Mouse (Mus musculus) retina, adult 2 months (tissue): ENCODE data around the gene Pak4.

Source experiments
- DNase-seq: peaks from one replicate; pipeline ENCODE4 v3.0.0-alpha.2; 2012; ENCODE audit warnings: low read depth, low spot score

Gene Pak4

GRCm38 (mm10) chr7:28591862-28592261 lies 6.1 kb downstream of the Pak4 start:
- no peak for DNase-seq

DNA sequence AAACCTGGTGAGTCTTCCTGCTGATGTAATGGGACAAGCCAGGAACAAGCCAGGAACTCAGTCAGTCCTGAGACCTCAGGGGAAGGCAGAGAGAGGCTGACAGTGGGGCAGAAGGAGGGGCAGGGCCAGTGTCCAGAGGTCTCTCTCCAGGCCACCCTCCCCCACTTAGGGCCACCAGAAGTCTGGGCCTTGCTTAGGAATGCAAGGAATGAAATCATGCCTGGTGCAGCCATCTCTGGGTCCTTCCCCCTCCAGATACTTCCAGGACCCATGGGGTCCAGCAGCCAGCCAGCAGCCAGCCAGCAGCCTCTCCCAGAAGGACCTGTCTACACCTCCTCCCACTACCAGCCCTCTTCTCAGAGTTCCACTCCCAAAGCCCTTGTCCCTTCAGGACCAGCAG lies 10.3 kb downstream of the Pak4 start:
- no peak for DNase-seq

DNA sequence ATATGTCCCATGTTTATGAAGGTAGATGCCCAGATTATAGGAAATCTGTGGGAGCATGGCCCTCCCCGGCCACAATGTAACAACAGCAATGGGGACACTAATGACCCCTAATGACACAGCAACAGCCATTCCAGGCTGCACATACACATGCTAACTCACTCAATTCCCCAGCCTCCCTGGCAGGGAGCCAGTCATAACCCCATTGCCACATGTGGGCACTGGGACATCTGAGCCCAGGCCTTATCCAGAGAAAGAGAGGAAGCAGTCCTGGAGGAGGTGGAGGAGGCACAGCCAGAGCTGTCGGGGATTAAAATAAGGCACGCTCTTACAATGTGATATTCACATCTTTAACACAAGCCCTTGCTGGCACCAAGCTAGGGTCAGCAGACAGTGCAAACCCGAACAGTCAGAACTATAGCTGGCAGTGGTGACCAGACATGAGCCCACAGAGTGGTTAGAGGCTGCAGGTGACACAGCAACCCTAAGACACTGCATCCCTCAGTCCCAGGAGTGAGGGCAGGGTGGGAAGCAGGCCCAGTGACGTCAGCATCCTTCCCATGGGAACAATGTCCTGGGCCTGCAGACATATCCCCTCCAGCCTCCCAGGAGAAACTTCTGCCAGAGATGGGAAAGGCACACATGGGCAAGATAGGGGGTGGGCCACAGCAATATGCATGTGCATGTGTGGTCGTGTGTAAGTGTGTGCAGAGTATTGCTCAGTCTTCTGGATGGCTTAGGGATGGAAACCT lies 11.1 kb downstream of the Pak4 start:
- no peak for DNase-seq

DNA sequence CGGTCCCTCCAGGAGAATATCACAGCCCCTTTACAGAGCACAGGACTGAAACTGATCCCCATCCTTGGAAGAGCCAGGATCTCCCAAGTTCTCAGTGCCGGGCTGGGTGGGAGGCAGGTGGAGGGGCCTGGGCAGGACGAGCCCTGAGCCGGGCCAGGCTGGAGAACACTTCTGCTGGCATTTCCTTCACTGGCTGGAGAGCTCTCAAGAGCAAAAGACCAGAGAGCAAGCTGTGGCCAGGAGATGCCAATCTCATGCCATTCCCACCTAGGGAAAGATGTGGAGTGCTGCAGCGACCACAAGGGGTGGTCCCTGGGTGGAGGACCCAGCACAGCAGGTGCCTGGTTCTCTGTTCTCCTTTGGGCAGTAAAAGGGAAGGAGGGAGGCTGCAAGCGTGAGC lies 13.0 kb downstream of the Pak4 start:
- DNase-seq: no peak

DNA sequence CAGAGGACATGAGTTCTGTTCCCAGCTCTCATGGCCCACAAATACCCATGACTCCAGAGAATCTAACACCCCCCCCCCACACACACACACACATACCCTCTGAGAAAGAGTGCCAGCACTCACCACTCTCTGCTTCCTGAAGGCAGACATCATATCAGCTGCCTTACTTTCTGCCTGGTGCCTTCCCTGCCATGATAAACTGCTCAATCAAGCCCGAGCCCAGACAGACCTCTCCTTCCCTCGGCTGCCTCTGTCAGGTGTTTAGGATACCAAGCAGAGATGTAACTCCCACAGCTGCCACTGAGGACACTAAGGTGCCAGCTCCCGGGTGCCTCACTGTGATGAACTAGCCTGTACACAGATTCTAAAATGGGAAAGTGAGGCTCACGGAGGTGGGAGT lies 13.5 kb downstream of the Pak4 start:
- DNase-seq: no peak

DNA sequence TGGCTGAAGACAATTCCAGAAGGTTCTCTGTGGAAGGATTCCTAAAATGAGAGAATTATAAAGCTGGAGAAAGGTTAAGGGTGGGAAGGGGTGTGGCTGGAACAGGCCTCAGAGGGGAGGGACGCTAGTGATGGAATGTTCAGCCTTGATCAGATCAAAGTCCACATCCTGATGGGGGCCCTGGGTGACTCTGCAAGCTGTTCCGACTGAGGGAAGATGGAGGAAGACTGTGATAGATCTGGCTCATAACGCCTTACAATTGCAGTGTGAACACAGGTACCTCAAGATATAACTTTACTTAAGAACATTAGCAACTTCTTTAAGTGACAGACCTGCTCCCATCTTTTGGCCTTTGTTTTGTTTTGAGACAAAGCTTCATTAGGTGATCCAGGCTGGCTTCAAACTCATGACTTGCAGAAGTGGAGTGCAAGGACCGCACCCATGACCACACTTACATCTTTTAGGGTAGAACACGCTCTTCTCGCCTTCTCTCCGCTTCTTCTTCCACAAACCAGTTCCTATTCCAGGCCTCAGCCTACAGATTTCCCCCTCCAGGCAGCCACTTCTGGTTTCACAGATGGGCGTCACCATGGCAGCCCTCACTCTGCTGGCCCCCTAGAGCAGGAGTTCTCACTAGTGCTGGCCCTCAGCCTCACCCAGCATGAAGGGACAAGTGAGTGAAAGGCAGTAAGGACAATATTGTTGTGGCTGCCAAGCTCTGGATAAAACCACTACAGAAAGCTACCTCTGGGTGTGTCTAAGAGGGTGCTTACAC lies 14.2 kb downstream of the Pak4 start:
- no peak for DNase-seq

DNA sequence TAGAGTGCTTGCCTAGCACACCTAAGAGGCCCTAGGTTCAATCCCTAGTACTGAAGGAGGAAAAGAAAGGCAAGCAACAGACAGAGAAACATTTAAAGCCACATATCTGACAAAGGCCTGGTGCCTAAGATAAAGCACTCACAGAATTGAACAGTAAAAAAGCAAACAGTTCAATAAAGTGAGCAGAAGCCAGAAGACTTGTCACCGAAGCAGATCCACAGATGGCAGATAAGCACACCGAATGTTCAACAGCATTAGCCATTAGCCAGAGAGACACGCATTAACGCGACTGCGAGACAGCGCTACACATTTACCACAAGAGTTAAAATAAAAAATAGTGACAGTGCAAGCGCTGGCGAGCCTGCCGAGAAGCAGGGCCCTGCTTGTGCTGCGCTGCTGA lies 15.1 kb downstream of the Pak4 start:
- DNase-seq: no peak

DNA sequence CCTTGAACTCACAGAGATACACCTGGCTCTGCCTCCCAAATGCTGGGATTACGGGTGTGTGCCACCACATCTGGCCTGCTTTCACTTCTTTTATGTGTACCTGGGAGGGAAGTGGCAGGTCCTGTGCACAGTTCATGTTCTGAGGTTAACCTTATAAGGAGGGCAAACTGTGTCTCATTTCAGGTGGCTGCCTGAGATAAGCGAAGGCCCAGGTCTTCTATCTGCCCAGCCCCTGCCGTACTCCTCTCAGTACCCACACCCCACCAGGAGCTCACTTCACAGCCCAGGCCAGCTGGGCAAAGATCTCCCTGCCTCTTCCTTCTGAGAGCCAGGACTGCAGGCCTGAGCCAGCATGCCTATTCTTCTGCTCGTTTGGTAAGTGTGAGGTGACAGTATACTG lies 16.3 kb downstream of the Pak4 start:
- DNase-seq: no peak

- no peak for DNase-seq
Measured at GRCm38 (mm10) chr7:28579826-28580225, 18.2 kb downstream of the Pak4 start.

DNA sequence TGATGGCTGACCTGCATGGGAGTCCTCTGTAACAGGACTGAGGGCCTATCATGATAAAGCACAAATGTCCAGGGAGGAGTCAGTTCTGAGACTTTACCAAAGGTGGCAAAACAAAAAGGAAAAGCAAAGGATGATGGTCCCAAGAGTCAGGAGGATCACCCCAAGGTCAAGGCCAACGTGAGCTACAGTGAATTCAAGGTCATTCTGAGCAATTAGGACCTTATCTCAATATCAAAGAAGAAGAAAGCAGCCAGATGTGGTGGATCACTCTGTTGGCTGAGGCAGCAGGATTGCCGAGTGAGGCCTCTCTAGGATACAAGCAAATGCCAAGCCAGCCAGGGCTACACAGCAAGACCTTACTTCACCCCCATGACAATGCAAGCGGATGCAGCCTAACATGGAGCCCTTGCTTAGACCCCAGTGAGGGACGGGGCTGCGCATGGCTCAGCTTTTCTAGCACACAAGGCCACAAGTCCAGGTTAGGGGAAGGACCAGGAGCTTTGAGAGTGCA lies 19.4 kb downstream of the Pak4 start:
- DNase-seq: no peak

DNA sequence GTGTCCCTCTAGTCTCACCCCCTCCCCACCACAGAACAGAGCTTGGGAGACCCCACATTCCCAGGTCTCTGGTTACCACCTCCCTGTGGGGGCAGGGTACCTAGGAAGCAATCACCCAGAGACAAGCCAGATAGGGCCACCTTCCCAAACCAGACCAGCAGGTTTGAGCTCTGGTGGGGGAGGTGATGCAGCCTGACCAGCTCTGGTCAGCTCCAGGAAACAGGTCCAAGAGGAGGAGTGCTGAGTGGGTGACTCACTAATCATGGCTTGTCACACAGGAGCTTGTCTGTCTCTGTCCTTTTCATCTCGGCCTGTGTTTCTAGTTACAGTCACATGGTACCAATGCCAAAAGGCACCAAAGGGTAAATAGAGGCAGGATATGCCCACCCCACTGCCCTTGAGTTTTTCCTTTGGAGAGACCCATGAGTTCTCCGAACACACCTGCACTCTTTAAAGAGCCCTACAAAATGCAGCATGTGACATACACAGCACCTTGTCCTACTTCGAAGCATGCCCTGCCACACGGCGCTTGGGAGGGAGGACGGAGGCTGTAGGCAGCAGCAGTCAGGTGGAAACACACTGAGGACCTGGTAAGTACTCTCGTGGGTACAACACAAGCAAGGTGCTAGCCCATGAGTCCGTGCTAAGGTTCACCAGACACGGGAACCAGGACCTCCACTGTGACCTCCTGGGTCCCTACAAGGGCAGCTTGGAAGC lies 20.0 kb downstream of the Pak4 start:
- DNase-seq: no peak

DNA sequence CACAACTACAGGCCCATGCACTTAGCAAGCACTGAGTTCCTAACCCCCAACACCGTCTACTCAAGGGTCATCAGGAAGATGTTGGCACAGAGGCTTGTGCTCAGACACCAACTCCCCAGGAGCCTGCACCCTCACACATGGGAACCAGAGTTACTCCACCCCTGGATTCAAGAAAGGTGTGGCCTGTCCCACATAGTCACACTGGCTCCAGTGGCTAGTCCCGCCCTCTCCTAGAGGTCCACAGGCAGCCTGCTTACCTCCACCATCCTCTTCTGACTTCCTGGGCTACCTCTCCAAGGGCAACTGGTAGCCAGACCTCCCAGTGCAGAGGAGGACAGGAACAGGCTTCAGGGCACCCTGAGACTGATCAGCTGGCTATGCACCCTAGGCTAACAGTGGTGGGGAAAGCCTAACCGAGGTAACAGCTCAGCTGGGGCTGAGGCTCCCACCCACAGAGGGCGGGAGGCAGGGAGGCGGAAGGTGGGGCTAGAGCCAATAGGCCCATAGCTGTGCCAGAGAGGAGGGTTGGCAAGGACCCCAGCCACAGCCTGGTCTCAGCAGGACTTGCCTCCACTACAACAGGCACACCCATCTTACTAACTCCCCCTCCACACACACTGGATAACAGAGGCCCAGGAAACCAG lies 21.6 kb downstream of the Pak4 start:
- DNase-seq: no peak

GRCm38 (mm10) chr7:28575597-28575996 lies 22.4 kb downstream of the Pak4 start:
- no peak for DNase-seq

GRCm38 (mm10) chr7:28573236-28573635 lies 24.7 kb downstream of the Pak4 start:
- no peak for DNase-seq

DNA sequence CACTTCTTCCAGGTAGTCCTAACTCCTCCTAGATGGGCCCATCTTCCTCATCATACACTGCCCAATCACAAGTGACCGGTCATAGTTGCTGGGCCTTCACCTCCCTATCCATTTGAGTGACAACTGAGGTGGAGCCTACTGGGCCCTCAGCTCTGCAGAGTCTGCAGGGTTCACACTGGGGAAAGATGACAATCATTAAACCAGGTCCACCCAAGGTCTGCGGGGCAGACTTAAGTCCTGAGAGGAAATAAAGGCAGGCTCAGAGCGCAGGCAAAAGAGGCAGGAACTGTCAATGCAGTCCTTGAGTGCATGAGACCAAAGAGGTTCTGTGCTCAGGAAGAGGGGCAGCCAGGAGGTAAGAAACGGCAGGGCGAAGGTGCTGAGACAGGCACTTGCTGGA lies 25.3 kb downstream of the Pak4 start:
- DNase-seq: no peak

DNA sequence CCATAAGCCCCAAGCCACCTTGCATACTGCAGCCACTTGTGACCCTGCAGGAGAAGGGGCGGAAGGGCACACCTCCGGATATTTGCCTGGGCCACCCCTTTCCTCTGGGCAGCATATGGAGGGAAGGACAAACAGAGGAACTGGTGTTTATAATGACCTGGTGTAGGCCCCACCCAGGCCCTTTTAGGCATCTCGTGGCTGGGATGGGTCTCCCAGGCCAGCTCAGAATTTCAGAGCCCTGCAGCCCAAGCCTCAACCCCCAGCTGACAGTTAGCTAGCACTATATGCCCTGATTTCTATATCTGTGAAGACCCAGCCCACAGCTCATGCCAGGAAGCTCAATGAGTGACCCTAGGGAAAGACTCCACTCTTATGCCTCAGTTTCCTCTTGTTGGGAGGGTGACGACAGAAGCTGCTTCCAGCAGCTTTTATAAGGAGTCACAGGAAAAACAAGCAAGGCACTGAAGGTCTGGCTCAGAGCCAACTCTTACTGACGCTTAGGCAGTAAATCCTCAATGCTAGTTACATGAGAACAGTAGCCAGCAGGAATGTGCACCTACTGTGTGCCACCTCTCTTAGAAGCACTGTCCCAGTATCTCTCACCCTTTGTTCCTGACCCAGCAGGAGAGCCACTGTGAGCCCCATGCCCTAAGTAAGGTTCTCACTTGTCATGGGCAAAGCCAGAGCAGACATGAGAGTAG lies 26.9 kb downstream of the Pak4 start:
- DNase-seq: no peak

- no peak for DNase-seq
Measured at GRCm38 (mm10) chr7:28570291-28570981, 27.5 kb downstream of the Pak4 start.

DNA sequence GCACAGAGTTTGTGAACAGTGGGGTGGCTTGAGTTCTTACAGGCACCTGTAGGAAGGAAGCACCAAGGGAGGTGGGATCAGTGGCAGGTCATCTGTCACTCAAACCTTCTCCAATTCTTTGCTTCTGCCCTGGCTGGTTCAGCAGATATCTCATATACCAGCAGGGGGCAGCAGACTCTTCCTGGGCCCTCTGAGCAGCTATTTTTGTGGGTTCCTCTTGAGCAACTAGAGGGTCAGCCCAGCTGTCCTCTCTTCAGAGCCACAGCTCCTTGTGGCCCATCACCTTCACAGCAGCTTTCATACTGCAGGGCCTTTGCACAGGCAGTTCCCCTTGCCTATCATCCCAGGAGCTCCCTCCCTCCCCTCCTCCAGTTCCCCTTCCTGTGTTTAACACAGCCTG lies 29.7 kb downstream of the Pak4 start:
- peak; percentile 43 for DNase-seq

DNA sequence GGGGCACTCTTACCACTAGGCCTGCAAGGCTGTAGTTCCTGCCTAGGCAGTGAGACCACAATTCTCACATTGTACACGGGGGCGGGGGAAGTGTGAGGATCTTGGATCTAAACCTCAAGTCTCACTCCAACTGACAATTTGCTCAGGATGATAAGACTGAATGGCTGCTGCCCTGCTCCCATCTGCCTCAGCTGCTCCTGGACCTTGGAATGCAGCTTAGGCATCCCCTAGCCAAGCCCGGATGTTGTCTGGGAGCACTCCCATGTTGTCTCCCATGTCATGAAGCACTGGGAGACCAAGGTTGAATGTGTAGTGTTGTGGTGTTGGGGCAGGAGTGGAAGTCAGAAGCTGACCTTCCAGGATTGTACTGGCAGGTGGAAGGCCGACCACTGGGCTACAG lies 30.4 kb downstream of the Pak4 start:
- no peak for DNase-seq

GRCm38 (mm10) chr7:28565407-28565806 lies 32.6 kb downstream of the Pak4 start:
- no peak for DNase-seq

DNA sequence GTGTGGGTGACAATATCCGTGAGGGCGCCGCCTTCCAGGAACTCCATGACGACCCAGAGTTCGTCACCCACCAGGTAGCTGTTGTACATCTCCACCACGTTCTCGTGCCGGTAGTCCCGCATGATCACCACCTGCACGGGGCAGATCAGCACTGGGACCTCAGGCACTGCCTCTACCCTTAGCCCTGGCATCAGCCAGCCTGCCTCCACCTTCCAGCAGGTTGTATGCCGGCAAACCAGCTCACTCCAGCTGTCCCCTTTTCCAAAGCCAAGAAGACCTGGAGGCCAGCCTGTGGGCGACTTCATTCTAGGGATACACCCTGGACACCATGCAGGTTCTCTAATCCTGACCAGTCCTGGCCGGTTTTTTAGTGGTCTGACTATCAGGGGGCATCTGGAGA lies 35.0 kb downstream of the Pak4 start:
- DNase-seq: no peak
